16 mouse cellular contexts compared by ENCODE assay signal in genomic region chr4:133463184-133463583, GRCm38 (mm10). TPM values are rescaled to one million over a fixed set of nuclear protein-coding genes. Genes with fewer than 3 reads are reported as not detected.
DNase-seq lines count a peak whose midpoint lies in the region; ATAC-seq and TF ChIP-seq lines count a peak whose summit lies in the region.
"Had no signal": no experiment of that assay in that cellular context is flagged by ENCODE, and none has a peak within 500 bp of the region (broad histone marks: within the 10 kb centered on the region; RNA-seq: fewer than 3 reads in every experiment).

No protein-coding gene starts in this region.

- no peak overlapping the region for H3K4me2 ChIP-seq in intestine, embryonic 15.5 days (replicated peaks)
- H3K4me2 ChIP-seq in intestine, postnatal 0 days (replicated peaks; ENCODE audit: low read depth), result no peak overlapping the region
- no peak overlapping the region for H3K4me2 ChIP-seq in lung, embryonic 16.5 days (ENCODE audit: low read depth, low read length)
- 0 out of 2 replicates have a peak overlapping the region, but pooled peaks have one; percentile 18 for H3K4me2 ChIP-seq in heart, embryonic 14.5 days (ENCODE audit: low read length)
- H3K4me2 ChIP-seq in limb, embryonic 15.5 days, result no peak overlapping the region
- H3K4me2 ChIP-seq: hindbrain, embryonic 15.5 days; liver, embryonic 13.5 days; midbrain, embryonic 12.5 days had no signal

- H3K9ac ChIP-seq in intestine, embryonic 15.5 days, result peak overlapping the region; percentile 1; the same call in 1 of the 2 replicates
- H3K9ac ChIP-seq in intestine, postnatal 0 days (ENCODE audit: low read depth, low read length), result no peak overlapping the region
- H3K9ac ChIP-seq in lung, embryonic 16.5 days (ENCODE audit: low read length), result no peak overlapping the region
- peak overlapping the region; percentile 31; the same call in 1 of the 2 replicates for H3K9ac ChIP-seq in heart, embryonic 14.5 days (ENCODE audit: low read length)
- no peak overlapping the region for H3K9ac ChIP-seq in limb, embryonic 15.5 days
- H3K9ac ChIP-seq: hindbrain, embryonic 15.5 days; liver, embryonic 13.5 days; midbrain, embryonic 12.5 days had no signal

- no peak overlapping the region for H3K27ac ChIP-seq in intestine, embryonic 15.5 days
- H3K27ac ChIP-seq in intestine, postnatal 0 days (ENCODE audit: low read depth, low read length), result no peak overlapping the region
- peak overlapping the region; percentile 47 for H3K27ac ChIP-seq in lung, embryonic 16.5 days (ENCODE audit: low read length)
- H3K27ac ChIP-seq in heart, embryonic 14.5 days (replicated peaks in 1 of 2; ENCODE audit: control insufficient read depth in 1 of 2, insufficient read depth in 1 of 2, low read depth in 2 of 2, low read length in 2 of 2), result peak overlapping the region; percentile 73 to 75
- peak overlapping the region; percentile 43; the same call in 1 of the 2 replicates for H3K27ac ChIP-seq in limb, embryonic 15.5 days
- H3K27ac ChIP-seq: hindbrain, embryonic 15.5 days; layer of hippocampus, adult 2 months; liver, embryonic 13.5 days; midbrain, embryonic 12.5 days had no signal

- TF ChIP-seq CTCF in intestine, postnatal 0 days (IDR thresholded peaks at IDR 0.05; ENCODE audit: low read depth), result no peak

- H3K36me3 ChIP-seq in intestine, embryonic 15.5 days, result no peaks in the 10 kb centered on the region
- no peaks in the 10 kb centered on the region for H3K36me3 ChIP-seq in intestine, postnatal 0 days (ENCODE audit: control insufficient read depth, insufficient read depth)
- H3K36me3 ChIP-seq in lung, embryonic 16.5 days (ENCODE audit: control insufficient read depth, insufficient read depth, low read length), result no peaks in the 10 kb centered on the region
- H3K36me3 ChIP-seq in heart, embryonic 14.5 days (ENCODE audit: control insufficient read depth, insufficient read depth, low read length), result no peaks in the 10 kb centered on the region
- H3K36me3 ChIP-seq in limb, embryonic 15.5 days, result no peaks in the 10 kb centered on the region
- H3K36me3 ChIP-seq: hindbrain, embryonic 15.5 days; liver, embryonic 13.5 days; midbrain, embryonic 12.5 days had no signal

- no peak overlapping the region for H3K4me3 ChIP-seq in intestine, embryonic 15.5 days (replicated peaks)
- no peak overlapping the region for H3K4me3 ChIP-seq in intestine, postnatal 0 days (ENCODE audit: low read depth, low read length)
- no peak overlapping the region for H3K4me3 ChIP-seq in lung, embryonic 16.5 days (ENCODE audit: low read length)
- no peak overlapping the region for H3K4me3 ChIP-seq in heart, embryonic 14.5 days (ENCODE audit: control insufficient read depth in 1 of 2, insufficient read depth in 1 of 2, low read depth in 1 of 2, low read length in 2 of 2)
- H3K4me3 ChIP-seq in limb, embryonic 15.5 days, result no peak overlapping the region
- H3K4me3 ChIP-seq: hindbrain, embryonic 15.5 days; layer of hippocampus, adult 2 months; liver, embryonic 13.5 days; midbrain, embryonic 12.5 days had no signal

- H3K27me3 ChIP-seq in intestine, embryonic 15.5 days (replicated peaks), result no peaks in the 10 kb centered on the region
- no peaks in the 10 kb centered on the region for H3K27me3 ChIP-seq in intestine, postnatal 0 days (replicated peaks; ENCODE audit: control insufficient read depth, insufficient read depth, low read length)
- no peaks in the 10 kb centered on the region for H3K27me3 ChIP-seq in lung, embryonic 16.5 days (ENCODE audit: control insufficient read depth, insufficient read depth, low read depth, low read length)
- H3K27me3 ChIP-seq in heart, embryonic 14.5 days (ENCODE audit: control insufficient read depth, insufficient read depth, low read length), result no peaks in the 10 kb centered on the region
- H3K27me3 ChIP-seq in limb, embryonic 15.5 days, result no peaks in the 10 kb centered on the region

- 50% methylated on average over 6 of the region's 6 CpGs for WGBS in intestine, embryonic 15.5 days
- WGBS in intestine, postnatal 0 days, result 41% methylated on average over 6 of the region's 6 CpGs
- WGBS in lung, embryonic 16.5 days, result 31% methylated on average over 6 of the region's 6 CpGs
- 22% methylated on average over 6 of the region's 6 CpGs for WGBS in heart, embryonic 14.5 days
- WGBS in limb, embryonic 15.5 days, result 49% methylated on average over 6 of the region's 6 CpGs

- H3K9me3 ChIP-seq in intestine, embryonic 15.5 days, result no peaks in the 10 kb centered on the region
- no peaks in the 10 kb centered on the region for H3K9me3 ChIP-seq in intestine, postnatal 0 days (ENCODE audit: control insufficient read depth)
- no peaks in the 10 kb centered on the region for H3K9me3 ChIP-seq in lung, embryonic 16.5 days (ENCODE audit: control insufficient read depth, low read length)
- no peaks in the 10 kb centered on the region for H3K9me3 ChIP-seq in heart, embryonic 14.5 days (ENCODE audit: control insufficient read depth, low read length)
- no peaks in the 10 kb centered on the region for H3K9me3 ChIP-seq in limb, embryonic 15.5 days
- H3K9me3 ChIP-seq: hindbrain, embryonic 15.5 days; liver, embryonic 13.5 days; midbrain, embryonic 12.5 days had no signal

- peak; percentile 37; the same call in 1 of the 2 replicates for ATAC-seq in intestine, embryonic 15.5 days
- ATAC-seq in intestine, postnatal 0 days, result no peak
- no peak for ATAC-seq in lung, embryonic 16.5 days (ENCODE audit: low read depth)
- no peak for ATAC-seq in heart, embryonic 14.5 days (ENCODE audit: insufficient number of reproducible peaks, insufficient read depth, low FRiP score, low read depth)
- no peak for ATAC-seq in limb, embryonic 15.5 days (ENCODE audit: insufficient number of reproducible peaks, low FRiP score, low TSS enrichment, low read depth)

- peaks cover 6% of the 10 kb centered on the region; the same call in 1 of the 2 replicates for H3K4me1 ChIP-seq in intestine, embryonic 15.5 days (replicated peaks)
- H3K4me1 ChIP-seq in intestine, postnatal 0 days (replicated peaks; ENCODE audit: control insufficient read depth, insufficient read depth, low read length), result no peaks in the 10 kb centered on the region; the same call in 1 of the 2 replicates
- peaks cover 3% of the 10 kb centered on the region; the same call in 1 of the 2 replicates for H3K4me1 ChIP-seq in lung, embryonic 16.5 days (replicated peaks; ENCODE audit: control insufficient read depth, insufficient read depth, low read length)
- H3K4me1 ChIP-seq in heart, embryonic 14.5 days (ENCODE audit: control insufficient read depth in 2 of 2, insufficient read depth in 2 of 2, low read length in 2 of 2), result peaks cover 20 to 25% of the 10 kb centered on the region in 2 experiments
- H3K4me1 ChIP-seq in limb, embryonic 15.5 days, result peaks cover 17% of the 10 kb centered on the region

- no peak for DNase-seq in lung, adult 18-20 months
- no peak for DNase-seq in left cerebral cortex, adult 8-10 months (ENCODE audit: low spot score in 2 of 2)
- no peak for DNase-seq in urinary bladder, postnatal 14 days (ENCODE audit: low spot score)
- DNase-seq: B cell, adult 2 months; cerebellum, postnatal 10 days; liver, embryonic 13.5 days; thymus, postnatal 14 days had no signal

RNA-seq across cellular contexts. Expression of gene Tent5b, which starts 16.7 kb away (rescaled TPM):
- polyA plus RNA-seq in intestine, embryonic 15.5 days (2015; fragmentation: Nextera tagmentation; extraction: Ambion mirVana), result 0.82 and 0.94 TPM in 2 replicates
- 1.3 and 1.8 TPM in 2 replicates for polyA plus RNA-seq in intestine, postnatal 0 days (2015; fragmentation: Nextera tagmentation; extraction: Ambion mirVana)
- polyA plus RNA-seq in lung, embryonic 16.5 days (2015; fragmentation: Nextera tagmentation; extraction: Ambion mirVana), result 1.6 and 1.9 TPM in 2 replicates
- polyA plus RNA-seq in heart, embryonic 14.5 days (2014; fragmentation: Nextera tagmentation; extraction: Ambion mirVana), result 0.28 and 0.61 TPM in 2 replicates
- polyA plus RNA-seq in limb, embryonic 15.5 days (2015; fragmentation: Nextera tagmentation; extraction: Ambion mirVana), result 11.8 and 12.6 TPM in 2 replicates
- total RNA-seq in left cerebral cortex, adult 8-10 months (2022), result under 1 TPM in 2 of 4 experiments, not detected in 2; 0.14 to 0.26 TPM
- total RNA-seq: layer of hippocampus, adult 2 months had no signal
- polyA plus RNA-seq: liver, embryonic 13.5 days had no signal

RNA-seq across cellular contexts. Expression of gene Trnp1, which starts 35.2 kb away (rescaled TPM):
- polyA plus RNA-seq in intestine, embryonic 15.5 days (2015; fragmentation: Nextera tagmentation; extraction: Ambion mirVana), result 1.6 and 1.7 TPM in 2 replicates
- polyA plus RNA-seq in intestine, postnatal 0 days (2015; fragmentation: Nextera tagmentation; extraction: Ambion mirVana), result 2.5 and 2.9 TPM in 2 replicates
- polyA plus RNA-seq in lung, embryonic 16.5 days (2015; fragmentation: Nextera tagmentation; extraction: Ambion mirVana), result 0.18 and 0.79 TPM in 2 replicates
- 1.2 and 1.3 TPM in 2 replicates for polyA plus RNA-seq in heart, embryonic 14.5 days (2014; fragmentation: Nextera tagmentation; extraction: Ambion mirVana)
- polyA plus RNA-seq in limb, embryonic 15.5 days (2015; fragmentation: Nextera tagmentation; extraction: Ambion mirVana), result 3.7 and 4.0 TPM in 2 replicates
- 100 to 1,000 TPM; 177 to 204 (median 186) TPM for total RNA-seq in left cerebral cortex, adult 8-10 months (2022)

RNA-seq across cellular contexts. Expression of gene Kdf1, which starts 55.6 kb away (rescaled TPM):
- polyA plus RNA-seq in intestine, embryonic 15.5 days (2015; fragmentation: Nextera tagmentation; extraction: Ambion mirVana), result 40.5 and 45.1 TPM in 2 replicates
- polyA plus RNA-seq in intestine, postnatal 0 days (2015; fragmentation: Nextera tagmentation; extraction: Ambion mirVana), result 50.6 and 53.2 TPM in 2 replicates
- 30.4 and 33.3 TPM in 2 replicates for polyA plus RNA-seq in lung, embryonic 16.5 days (2015; fragmentation: Nextera tagmentation; extraction: Ambion mirVana)
- 0.20 and 0.62 TPM in 2 replicates for polyA plus RNA-seq in heart, embryonic 14.5 days (2014; fragmentation: Nextera tagmentation; extraction: Ambion mirVana)
- 22.7 and 22.9 TPM in 2 replicates for polyA plus RNA-seq in limb, embryonic 15.5 days (2015; fragmentation: Nextera tagmentation; extraction: Ambion mirVana)
- total RNA-seq in left cerebral cortex, adult 8-10 months (2022), result under 1 TPM in 2 of 4 experiments, not detected in 2; 0.35 to 0.62 TPM
- total RNA-seq: gastrocnemius, adult 18-20 months had no signal

Comparison
In these comparisons a context has a peak if more than half of its experiments do, and no peak if none do; other contexts are left out.
1. H3K9ac ChIP-seq: peak in intestine, embryonic 15.5 days (single experiment) and heart, embryonic 14.5 days (single experiment); none in intestine, postnatal 0 days (single experiment), lung, embryonic 16.5 days (single experiment) and limb, embryonic 15.5 days (single experiment).
2. H3K27ac ChIP-seq: peak in lung, embryonic 16.5 days (single experiment), heart, embryonic 14.5 days (2 of 2) and limb, embryonic 15.5 days (single experiment); none in intestine, embryonic 15.5 days (single experiment) and intestine, postnatal 0 days (single experiment).
3. RNA of gene Kdf1, which starts 55.6 kb away (polyA plus RNA-seq): 50.6 to 53.2 TPM in intestine, postnatal 0 days, 40.5 to 45.1 TPM in intestine, embryonic 15.5 days, 30.4 to 33.3 TPM in lung, embryonic 16.5 days and 22.7 to 22.9 TPM in limb, embryonic 15.5 days; 0.20 to 0.62 TPM in heart, embryonic 14.5 days; every median in the first group is over 10 times any median in the second.